ENCODE assay signal across 10 mouse cellular contexts in the genomic region with DNA sequence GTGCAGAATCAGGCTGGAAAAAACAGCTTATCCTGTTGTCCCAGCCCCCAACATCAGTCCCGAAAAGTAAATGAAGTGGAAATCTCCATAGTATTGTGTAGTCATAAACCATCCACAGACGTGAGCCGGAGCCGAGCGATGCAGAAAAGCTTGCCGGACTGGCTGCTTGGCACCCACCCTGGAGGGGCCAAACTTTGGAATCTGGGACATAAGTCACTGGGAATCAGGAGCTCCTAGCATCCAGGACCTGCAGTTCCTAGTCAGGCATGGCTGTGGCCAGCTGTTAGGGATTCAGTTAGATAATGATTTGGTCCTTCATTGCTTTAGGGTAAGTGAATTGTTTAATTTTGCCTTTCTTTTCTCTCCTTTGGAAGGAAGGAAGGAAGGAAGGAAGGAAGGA.
DNase-seq lines count a peak whose midpoint lies in the region; ATAC-seq and TF ChIP-seq lines count a peak whose summit lies in the region.
"Had no signal": no experiment of that assay in that cellular context is flagged by ENCODE, and none has a peak within 500 bp of the region (broad histone marks: within the 10 kb centered on the region; RNA-seq: fewer than 3 reads in every experiment).

No protein-coding gene starts in this region.

- H3K36me3 ChIP-seq in limb, embryonic 12.5 days = no peaks in the 10 kb centered on the region
- H3K36me3 ChIP-seq in limb, embryonic 10.5 days = no peaks in the 10 kb centered on the region
- H3K36me3 ChIP-seq in embryonic facial prominence, embryonic 14.5 days (ENCODE audit: control insufficient read depth, insufficient read depth, low read length) = no peaks in the 10 kb centered on the region
- H3K36me3 ChIP-seq in myocyte (ENCODE audit: control insufficient read depth, insufficient read depth) = no peaks in the 10 kb centered on the region

- peaks cover 69% of the 10 kb centered on the region for H3K79me2 ChIP-seq in myocyte (ENCODE audit: control insufficient read depth, insufficient read depth)

- peak overlapping the region; percentile 83 for H3ac ChIP-seq in myocyte (ENCODE audit: control insufficient read depth, insufficient read length)

- H3K4me1 ChIP-seq in limb, embryonic 12.5 days (replicated peaks) = peaks cover 30% of the 10 kb centered on the region
- peaks cover 38% of the 10 kb centered on the region for H3K4me1 ChIP-seq in limb, embryonic 10.5 days
- H3K4me1 ChIP-seq in embryonic facial prominence, embryonic 14.5 days (ENCODE audit: control insufficient read depth, insufficient read depth, low read length) = peaks cover 8% of the 10 kb centered on the region

- H3K9ac ChIP-seq in limb, embryonic 12.5 days (replicated peaks) = no peak overlapping the region
- H3K9ac ChIP-seq in embryonic facial prominence, embryonic 14.5 days (ENCODE audit: low read depth, low read length) = no peak overlapping the region

- H3K27ac ChIP-seq in limb, embryonic 12.5 days = no peak overlapping the region
- H3K27ac ChIP-seq in limb, embryonic 10.5 days = no peak overlapping the region
- no peak overlapping the region for H3K27ac ChIP-seq in embryonic facial prominence, embryonic 14.5 days (replicated peaks; ENCODE audit: low read depth, low read length)

- no peak for TF ChIP-seq POLR2A in myocyte (IDR thresholded peaks at IDR 0.05; ENCODE audit: insufficient read length, low read depth)

- H3K4me2 ChIP-seq in limb, embryonic 12.5 days = 0 out of 2 replicates have a peak overlapping the region, but pooled peaks have one; percentile 98
- peak overlapping the region; percentile 99 for H3K4me2 ChIP-seq in embryonic facial prominence, embryonic 14.5 days (ENCODE audit: low read depth, low read length)
- H3K4me2 ChIP-seq in myocyte (ENCODE audit: low read depth) = peak overlapping the region; percentile 96

- peak overlapping the region; percentile 69; the same call in 1 of the 2 replicates for H3K4me3 ChIP-seq in limb, embryonic 12.5 days (replicated peaks)
- H3K4me3 ChIP-seq in limb, embryonic 10.5 days = no peak overlapping the region
- peak overlapping the region; percentile 80 for H3K4me3 ChIP-seq in embryonic facial prominence, embryonic 14.5 days (ENCODE audit: low read depth, low read length)
- peak overlapping the region; percentile 99 for H3K4me3 ChIP-seq in myocyte

- no peak for DNase-seq in limb, embryonic 10.5 days (ENCODE audit: low spot score)
- no peak for DNase-seq in embryonic facial prominence, embryonic 14.5 days (ENCODE audit: low spot score)
- DNase-seq in kidney, adult 11 months = peak; percentile 67
- DNase-seq in cerebellum, postnatal 4 days (ENCODE audit: low spot score in 2 of 2) = no peak
- DNase-seq: cerebellum, adult 11-12 months; heart, adult 11 months; right cerebral cortex, adult 18-20 months had no signal

- 65% methylated on average over 6 of the region's 6 CpGs for WGBS in limb, embryonic 12.5 days
- 71% methylated on average over 6 of the region's 6 CpGs for WGBS in limb, embryonic 10.5 days
- 47% methylated on average over 6 of the region's 6 CpGs for WGBS in embryonic facial prominence, embryonic 14.5 days

- peaks cover 64% of the 10 kb centered on the region for H3K27me3 ChIP-seq in limb, embryonic 12.5 days
- H3K27me3 ChIP-seq in limb, embryonic 10.5 days (ENCODE audit: low read depth, poor library complexity, severe bottlenecking) = peaks cover 62% of the 10 kb centered on the region
- peaks cover 18% of the 10 kb centered on the region for H3K27me3 ChIP-seq in embryonic facial prominence, embryonic 14.5 days (replicated peaks; ENCODE audit: control insufficient read depth, insufficient read depth, low read length)
- H3K27me3 ChIP-seq in myocyte (ENCODE audit: control insufficient read depth, insufficient read depth, insufficient read length) = no peaks in the 10 kb centered on the region

- no peaks in the 10 kb centered on the region for H3K9me3 ChIP-seq in limb, embryonic 12.5 days
- no peaks in the 10 kb centered on the region for H3K9me3 ChIP-seq in limb, embryonic 10.5 days (replicated peaks)
- H3K9me3 ChIP-seq in embryonic facial prominence, embryonic 14.5 days (ENCODE audit: control insufficient read depth, low read length) = no peaks in the 10 kb centered on the region

- no peak for ATAC-seq in limb, embryonic 12.5 days (ENCODE audit: insufficient number of reproducible peaks, insufficient read depth, low FRiP score, low TSS enrichment, low read depth)
- ATAC-seq in embryonic facial prominence, embryonic 14.5 days (ENCODE audit: low read depth) = no peak
- no peak for ATAC-seq in erythroid progenitor cell, adult 5-6 weeks (replicated peaks; ENCODE audit: low FRiP score, poor library complexity, severe bottlenecking)

TF ChIP-seq in myocyte, 11 proteins besides CTCF, POLR2A, EP300 and RAD21:
- TF ChIP-seq MAX (IDR thresholded peaks at IDR 0.05; ENCODE audit: low read depth) = no peak
- no peak for TF ChIP-seq MYOG (IDR thresholded peaks at IDR 0.05; ENCODE audit: control insufficient read depth in 1 of 3, insufficient read depth in 1 of 3, insufficient read length in 2 of 3, low read depth in 2 of 3)
- no peak for TF ChIP-seq MYOD1 (IDR thresholded peaks at IDR 0.05; ENCODE audit: control insufficient read depth in 1 of 3, insufficient read length in 2 of 3, low read depth in 2 of 3)
- TF ChIP-seq E2F4 (IDR thresholded peaks at IDR 0.05; ENCODE audit: insufficient read depth) = no peak
- no peak for TF ChIP-seq POLR2AphosphoS2 (IDR thresholded peaks at IDR 0.05; ENCODE audit: insufficient read length, low read depth)
- TF ChIP-seq SRF (IDR thresholded peaks at IDR 0.05; ENCODE audit: control insufficient read depth, insufficient read length, low read depth) = no peak
- TF ChIP-seq TCF3 (IDR thresholded peaks at IDR 0.05; ENCODE audit: insufficient read length, low read depth) = no peak
- TF ChIP-seq TCF12 (IDR thresholded peaks at IDR 0.05; ENCODE audit: insufficient read depth, poor library complexity, severe bottlenecking) = no peak
- no peak for TF ChIP-seq USF1 (IDR thresholded peaks at IDR 0.05; ENCODE audit: low read depth)
- no peak for TF ChIP-seq REST (IDR thresholded peaks at IDR 0.05; ENCODE audit: insufficient read depth, insufficient read length)
- no peak for TF ChIP-seq CEBPB (IDR thresholded peaks at IDR 0.05; ENCODE audit: insufficient read depth, poor library complexity, severe bottlenecking)
